Mouse (Mus musculus) megakaryocyte, embryonic 14.5 days (primary cell): Measurements from ENCODE around the gene Lrrc51. TPM values are rescaled to one million over a fixed set of nuclear protein-coding genes. Genes with fewer than 3 reads are reported as not detected.

ENCODE experiments used
- H3K27me3 ChIP-seq: replicated peaks from 2 replicates; pipeline ENCODE3; 2012; ENCODE audit warnings: inconsistent platforms
- H3K36me3 ChIP-seq: replicated peaks from 2 replicates; pipeline ENCODE3; 2012; ENCODE audit warnings: low read length, inconsistent platforms, mixed read lengths
- H3K4me1 ChIP-seq: 2 replicates; pipeline ENCODE4 v1.6.1; 2012; ENCODE audit warnings: inconsistent platforms
- H3K4me3 ChIP-seq: replicated peaks from 2 replicates; pipeline ENCODE3; 2012; ENCODE audit warnings: moderate library complexity, mild to moderate bottlenecking, inconsistent platforms
- H3K9me3 ChIP-seq: 2 replicates; pipeline ENCODE4 v1.6.1; 2012; ENCODE audit warnings: inconsistent platforms
- FLI1 ChIP-seq: IDR thresholded peaks from 2 replicates; pipeline ENCODE4 v1.6.1; 2012; ENCODE audit warnings: low read length, inconsistent platforms, mixed read lengths
- GATA1 ChIP-seq: IDR thresholded peaks from 3 replicates; pipeline ENCODE4 v1.6.1; 2012; ENCODE audit warnings: mixed read lengths, low read length, inconsistent platforms, borderline replicate concordance
- polyA plus RNA-seq: library from polyadenylated mRNA; stranded (reverse); fragments of >175 nt; gene quantifications from 2 replicates; pipeline ENCODE4 v1.2.3, GENCODE M21; 2012; ENCODE audit warnings: low replicate concordance; ENCODE audit not compliant: insufficient read depth

Gene Lrrc51
- polyA plus RNA-seq, 1 experiment: not detected

DNA sequence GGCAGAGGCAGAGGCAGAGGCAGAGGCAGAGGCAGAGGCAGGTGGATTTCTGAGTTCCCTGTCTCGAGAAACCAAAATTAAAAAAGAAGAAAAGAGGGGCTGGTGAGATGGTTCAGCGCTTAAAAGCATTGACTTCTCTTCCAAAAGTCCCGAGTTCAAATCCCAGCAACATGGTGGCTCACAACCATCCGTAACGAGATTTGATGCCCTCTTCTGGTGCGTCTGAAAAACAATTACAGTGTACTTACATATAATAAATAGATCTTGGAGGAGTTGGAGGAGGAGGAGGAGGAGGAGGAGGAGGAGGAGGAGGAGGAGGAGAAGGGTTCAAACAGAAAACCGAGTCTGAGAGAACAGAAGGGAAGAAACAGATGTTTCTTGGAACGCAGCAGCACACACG, 38.0 kb downstream of the Lrrc51 start:
- peaks cover 70% of the 10 kb centered on the region for H3K4me1 ChIP-seq
- no peaks in the 10 kb centered on the region for H3K9me3 ChIP-seq
- H3K36me3 ChIP-seq: peaks cover 28% of the 10 kb centered on the region
- H3K4me3 ChIP-seq: peak overlapping the region; percentile 94
- no peaks in the 10 kb centered on the region for H3K27me3 ChIP-seq
- TF ChIP-seq GATA1 (no peak), FLI1 (no peak)

DNA sequence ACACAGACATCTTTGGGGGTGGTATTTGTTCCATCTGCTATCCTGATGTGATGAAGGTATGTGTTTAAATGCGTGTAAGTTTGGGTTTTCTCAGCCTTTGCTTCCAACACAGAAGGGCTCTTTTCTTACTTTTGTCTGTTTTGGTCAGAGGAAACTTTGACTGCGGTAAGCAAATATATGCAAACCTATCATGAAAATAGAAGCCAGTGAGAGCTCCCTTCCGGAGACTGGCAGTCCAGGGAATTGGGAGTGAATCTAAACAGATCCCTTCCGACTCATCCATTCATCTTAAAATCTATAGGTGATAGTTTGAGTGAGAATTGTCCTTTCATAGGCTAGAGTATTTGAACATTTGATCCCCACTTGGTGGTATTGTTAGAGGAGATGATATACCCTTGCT, 45.2 kb downstream of the Lrrc51 start:
- no peak for TF ChIP-seq GATA1
- no peak for TF ChIP-seq FLI1
- H3K27me3 ChIP-seq: peaks cover 11% of the 10 kb centered on the region
- H3K4me1 ChIP-seq: peaks cover 40% of the 10 kb centered on the region
- no peak overlapping the region for H3K4me3 ChIP-seq
- no peaks in the 10 kb centered on the region for H3K36me3 ChIP-seq
- peaks cover 8% of the 10 kb centered on the region; the same call in 1 of the 2 replicates for H3K9me3 ChIP-seq

DNA sequence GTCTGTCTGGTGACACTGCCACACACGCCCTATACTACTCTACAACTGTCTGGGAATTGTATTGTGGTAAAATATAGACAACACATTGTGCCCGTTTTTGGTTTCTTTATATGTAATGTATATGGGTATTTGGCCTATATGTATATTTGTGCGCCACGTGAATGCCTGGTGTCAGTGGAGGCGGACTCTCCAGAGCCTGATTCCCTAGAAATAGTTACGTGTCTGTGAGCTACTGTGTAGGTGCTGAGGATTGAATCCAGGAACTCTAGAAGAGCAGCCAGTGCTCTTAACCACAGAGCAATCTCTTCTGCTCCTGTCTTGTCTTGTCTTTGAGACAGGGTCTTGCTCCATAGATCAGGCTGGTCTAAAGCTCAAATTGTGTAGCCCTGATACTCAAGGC, 47.4 kb downstream of the Lrrc51 start:
- Histone ChIP-seq H3K36me3 (no peaks in the 10 kb centered on the region), H3K9me3 (peaks cover 8% of the 10 kb centered on the region; the same call in 1 of the 2 replicates), H3K4me3 (no peak overlapping the region), H3K4me1 (peaks cover 36% of the 10 kb centered on the region), H3K27me3 (peaks cover 18% of the 10 kb centered on the region)
- TF ChIP-seq GATA1 (no peak), FLI1 (no peak)

DNA sequence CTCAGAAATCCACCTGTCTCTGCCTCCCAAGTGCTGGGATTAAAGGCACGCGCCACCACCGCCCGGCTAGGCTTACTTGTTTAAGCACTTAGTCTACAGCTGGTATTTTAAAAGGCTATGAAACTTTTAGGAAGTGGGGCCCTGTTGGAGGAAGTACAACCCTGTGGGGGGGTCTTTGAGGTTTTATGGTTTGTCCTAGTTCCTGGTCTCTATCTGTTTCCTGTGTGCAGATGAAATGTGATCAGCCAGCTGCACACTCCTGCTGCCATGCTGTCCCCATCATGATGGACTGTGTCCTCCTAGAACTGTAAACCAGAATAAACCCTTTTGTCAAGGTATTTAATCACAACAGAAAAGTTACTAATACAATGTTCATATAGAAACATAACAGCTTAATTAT, 49.5 kb downstream of the Lrrc51 start:
- Histone ChIP-seq H3K27me3 (peaks cover 15% of the 10 kb centered on the region), H3K4me1 (peaks cover 30% of the 10 kb centered on the region), H3K4me3 (no peak overlapping the region), H3K36me3 (no peaks in the 10 kb centered on the region), H3K9me3 (peaks cover 8% of the 10 kb centered on the region; the same call in 1 of the 2 replicates)
- TF ChIP-seq FLI1 (no peak), GATA1 (no peak)

DNA sequence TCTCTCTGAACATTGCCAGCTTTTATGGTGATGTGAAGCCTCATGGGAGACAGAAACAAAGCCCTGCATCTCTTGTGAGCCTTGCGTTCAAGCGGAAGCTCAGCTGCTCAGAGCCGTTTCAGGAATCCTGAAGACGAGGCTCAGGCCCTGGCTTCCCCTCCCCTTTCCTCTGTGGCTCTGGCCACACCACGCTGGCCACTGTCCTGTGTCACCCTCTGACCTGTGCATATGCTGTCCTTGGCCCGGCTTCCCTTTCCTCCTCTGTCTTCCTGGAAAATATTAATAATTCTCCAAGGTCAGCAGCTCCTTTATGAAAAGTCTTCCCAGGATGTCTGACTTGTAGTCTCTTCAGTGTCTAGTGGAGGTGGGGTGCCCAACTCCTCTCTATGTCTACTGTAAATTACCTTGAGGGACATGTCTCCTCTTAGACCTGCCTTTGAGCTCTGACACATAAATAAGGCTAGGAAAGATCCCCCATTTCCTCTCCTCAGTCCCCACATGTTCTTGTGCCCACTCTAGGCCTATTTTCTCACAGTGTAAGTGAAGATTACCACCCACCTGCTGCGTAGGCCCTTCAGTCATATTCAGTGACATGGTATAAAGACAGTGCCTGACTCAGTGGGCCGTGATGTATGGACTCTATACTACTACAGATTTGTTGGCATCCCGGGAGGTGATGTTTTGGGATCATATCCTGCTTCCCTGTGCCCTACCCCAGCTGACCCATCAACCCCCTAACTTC, 51.1 kb downstream of the Lrrc51 start:
- H3K4me3 ChIP-seq: no peak overlapping the region
- peaks cover 8% of the 10 kb centered on the region; the same call in 1 of the 2 replicates for H3K9me3 ChIP-seq
- H3K27me3 ChIP-seq: peaks cover 11% of the 10 kb centered on the region
- peaks cover 39% of the 10 kb centered on the region for H3K4me1 ChIP-seq
- H3K36me3 ChIP-seq: no peaks in the 10 kb centered on the region
- TF ChIP-seq GATA1 (no peak), FLI1 (no peak)

DNA sequence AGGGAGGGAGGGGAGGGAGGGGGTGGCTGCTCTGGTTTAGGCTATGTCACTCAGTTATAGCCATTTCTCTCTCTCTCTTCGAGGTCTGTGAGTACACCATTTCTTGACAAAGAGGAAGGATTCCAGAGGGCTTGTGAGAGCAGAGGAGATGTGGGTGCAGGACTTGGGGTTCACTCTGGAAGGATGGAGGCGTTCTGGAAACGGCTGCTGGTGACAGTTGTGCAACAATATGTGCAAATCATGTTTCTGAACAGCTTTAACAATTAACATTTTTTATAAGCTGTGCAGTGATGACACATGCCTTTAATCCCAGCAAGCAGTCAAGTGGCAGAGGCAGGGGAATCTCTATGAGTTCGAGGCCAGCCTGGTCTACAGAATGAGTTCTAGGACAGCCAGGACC, 52.8 kb downstream of the Lrrc51 start:
- H3K4me1 ChIP-seq: peaks cover 46% of the 10 kb centered on the region
- H3K36me3 ChIP-seq: no peaks in the 10 kb centered on the region
- no peak overlapping the region for H3K4me3 ChIP-seq
- H3K9me3 ChIP-seq: peaks cover 8% of the 10 kb centered on the region; the same call in 1 of the 2 replicates
- H3K27me3 ChIP-seq: peaks cover 9% of the 10 kb centered on the region
- TF ChIP-seq GATA1: no peak
- no peak for TF ChIP-seq FLI1

DNA sequence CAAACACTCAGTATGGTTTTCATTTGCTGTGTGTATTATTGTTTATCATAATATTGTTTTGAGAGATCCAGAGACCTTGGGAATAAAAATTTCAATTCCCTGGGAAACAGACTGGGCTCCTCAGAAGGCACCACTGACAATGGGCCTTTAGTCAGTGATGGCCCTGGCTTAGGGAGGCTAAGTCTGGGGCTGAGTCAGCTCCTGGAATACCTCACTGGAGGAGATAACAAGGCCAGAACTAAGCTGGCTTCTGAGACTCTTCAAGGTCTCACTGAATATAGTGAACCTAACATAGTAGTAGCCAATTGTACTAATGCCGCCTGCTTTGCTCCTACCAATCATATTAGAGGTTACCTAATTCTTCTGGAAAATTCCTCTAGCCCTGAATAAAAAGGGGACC, 57.7 kb downstream of the Lrrc51 start:
- Histone ChIP-seq H3K36me3 (no peaks in the 10 kb centered on the region), H3K4me1 (peaks cover 39% of the 10 kb centered on the region), H3K27me3 (no peaks in the 10 kb centered on the region), H3K4me3 (no peak overlapping the region), H3K9me3 (no peaks in the 10 kb centered on the region)
- TF ChIP-seq GATA1: no peak

DNA sequence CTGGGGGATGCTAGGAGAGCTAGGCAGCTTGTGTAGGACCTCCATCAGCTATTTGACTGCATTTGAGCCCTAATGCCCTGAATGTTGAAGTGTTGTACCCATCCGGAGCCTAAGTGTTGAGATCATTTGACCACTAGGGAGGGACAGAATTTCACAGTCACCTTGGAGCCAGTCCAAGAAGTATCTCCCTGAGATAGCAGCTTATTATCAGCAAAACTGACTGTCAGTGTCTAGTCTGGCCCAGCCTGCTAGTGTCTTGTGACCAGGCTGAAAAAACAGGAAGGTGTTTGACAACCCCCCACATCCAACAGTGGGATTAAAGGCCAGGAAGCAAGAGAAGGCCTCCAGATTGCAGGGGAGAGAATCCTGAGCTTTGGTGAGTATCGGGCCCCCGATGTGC, 62.4 kb downstream of the Lrrc51 start:
- H3K36me3 ChIP-seq: no peaks in the 10 kb centered on the region
- no peaks in the 10 kb centered on the region for H3K9me3 ChIP-seq
- peaks cover 4% of the 10 kb centered on the region for H3K27me3 ChIP-seq
- H3K4me3 ChIP-seq: peak overlapping the region; percentile 29
- TF ChIP-seq GATA1 (no peak), FLI1 (no peak)
- H3K4me1 ChIP-seq: peaks cover 20% of the 10 kb centered on the region

DNA sequence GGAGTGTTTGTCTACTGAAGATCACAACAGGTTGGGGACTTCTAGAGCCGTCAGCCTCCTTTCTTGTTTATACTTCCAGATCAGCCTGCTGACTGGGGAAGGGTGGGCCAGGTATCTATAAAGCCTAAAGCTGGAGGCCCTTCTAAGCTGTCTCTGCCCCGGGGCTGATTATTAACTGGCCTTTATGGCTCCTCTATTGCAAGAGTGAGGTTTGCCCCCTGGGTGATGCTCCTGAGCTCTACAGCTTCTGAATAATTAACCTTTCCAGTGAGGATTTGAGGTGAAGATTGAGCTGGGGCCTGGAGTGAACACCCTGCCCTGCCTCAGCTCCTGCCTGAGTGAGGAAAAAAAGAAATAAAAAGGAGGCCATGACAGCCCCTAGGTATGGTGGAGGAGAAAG, 63.1 kb downstream of the Lrrc51 start, which contains the start of gene Folr1:
Gene Folr1 (minus strand): TSS at position 160 of the 400 bp plus-strand sequence.
- peaks cover 13% of the 10 kb centered on the region for H3K4me1 ChIP-seq
- TF ChIP-seq GATA1 (no peak), FLI1 (no peak)
- peak within 1 kb of the TSS; percentile 29 for H3K4me3 ChIP-seq
- H3K36me3 ChIP-seq: no peaks in the 10 kb centered on the region
- H3K9me3 ChIP-seq: no peaks in the 10 kb centered on the region
- peaks cover 4% of the 10 kb centered on the region for H3K27me3 ChIP-seq

DNA sequence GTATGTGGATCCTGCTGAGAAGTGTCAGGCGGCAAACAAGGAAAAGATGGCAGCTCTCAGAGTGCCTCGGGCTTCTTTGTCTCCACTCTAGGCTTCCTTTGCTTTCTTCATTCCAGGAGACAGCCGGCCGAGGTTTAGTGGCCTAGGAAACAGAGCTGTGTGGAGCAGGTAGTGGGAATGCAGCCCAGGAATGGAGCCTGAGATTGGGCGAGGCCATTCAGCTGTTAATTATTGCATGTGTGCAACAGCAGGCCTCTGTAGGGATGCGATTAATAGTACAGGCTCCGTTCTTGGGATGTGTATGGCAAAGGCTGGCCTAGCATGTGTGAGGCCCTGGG, 64.6 kb downstream of the Lrrc51 start:
- Histone ChIP-seq H3K4me1 (peaks cover 12% of the 10 kb centered on the region), H3K27me3 (peaks cover 4% of the 10 kb centered on the region), H3K9me3 (peaks cover 4% of the 10 kb centered on the region), H3K36me3 (no peaks in the 10 kb centered on the region), H3K4me3 (no peak overlapping the region)
- TF ChIP-seq GATA1 (no peak), FLI1 (no peak)
